Mouse (Mus musculus): Measurements from ENCODE around the gene Vmn1r7. TPM values are rescaled to one million over a fixed set of nuclear protein-coding genes. Genes with fewer than 3 reads are reported as not detected.
"Not testable (repeated sequence)": the region's sequence is repeated elsewhere in the genome, so short reads cannot be mapped to it uniquely, and the experiment has no call there.

The Vmn1r7 gene
- total RNA-seq (2021): not detected
- long read RNA-seq, experiment 1: 0 reads
- long read RNA-seq, experiment 2: 0 reads

DNA sequence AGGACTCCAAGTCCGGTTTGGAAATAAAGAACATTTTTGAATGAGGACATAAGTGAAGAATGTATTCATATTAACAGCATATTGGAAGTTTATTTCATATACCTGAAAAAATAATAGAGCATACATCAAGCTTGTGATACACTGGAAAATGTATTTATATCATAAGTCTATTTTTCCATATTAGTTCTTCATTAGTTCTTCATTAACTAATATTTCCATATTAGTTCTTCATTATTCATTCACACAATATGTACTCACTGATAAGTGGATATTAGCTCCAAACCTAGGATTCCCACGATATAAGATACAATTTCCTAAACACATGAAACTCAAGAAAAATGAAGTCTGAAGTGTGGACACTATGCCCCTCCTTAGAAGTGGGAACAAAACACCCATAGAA lies at the start of gene Vmn1r7:
Gene Vmn1r7 (minus strand): TSS at position 101 of the 400 bp plus-strand sequence.
- DNase-seq: not testable (repeated sequence)

DNA sequence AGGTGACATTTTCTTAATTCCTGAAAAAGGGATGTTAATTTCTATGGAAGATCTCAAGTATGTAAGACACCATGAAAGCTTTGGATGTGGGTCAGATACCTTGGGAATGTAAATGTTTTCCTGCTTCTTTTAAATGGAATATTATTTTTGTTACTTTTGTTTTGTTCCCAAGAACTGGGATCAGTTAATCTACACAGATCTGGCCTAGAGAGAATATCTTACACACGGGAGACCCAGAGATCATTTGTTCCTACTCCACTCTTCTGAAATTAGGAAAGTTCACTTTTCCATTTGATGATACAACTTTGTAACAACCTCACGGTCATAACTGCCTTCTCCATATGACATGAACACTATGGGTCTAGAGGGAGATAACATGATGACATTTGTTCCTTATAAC lies 41.4 kb upstream of the Vmn1r7 start, which contains the start of gene Vmn1r9:
Gene Vmn1r9 (plus strand): TSS at position 301 of the 400 bp plus-strand sequence.
- no peak for DNase-seq

DNA sequence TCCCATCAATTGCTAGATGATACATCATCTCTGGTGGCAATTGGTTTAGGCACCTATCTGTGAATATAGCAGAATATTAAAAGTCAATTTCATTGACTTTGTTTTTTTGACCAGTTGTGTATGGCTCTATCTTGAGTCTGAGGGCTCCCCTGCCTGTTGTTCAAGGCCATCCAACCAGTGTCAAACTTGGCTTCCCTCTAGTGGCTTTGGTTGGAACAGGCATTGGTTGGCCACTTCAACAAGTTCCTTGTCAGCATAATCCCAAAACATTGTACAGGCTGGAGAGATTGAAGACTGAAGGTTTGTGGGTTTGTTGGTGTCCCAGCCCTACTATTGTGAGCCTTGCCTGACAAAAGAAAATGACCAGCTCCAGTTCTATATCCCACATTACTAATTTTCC lies 38.6 kb upstream of the Vmn1r7 start:
- no peak for DNase-seq

DNA sequence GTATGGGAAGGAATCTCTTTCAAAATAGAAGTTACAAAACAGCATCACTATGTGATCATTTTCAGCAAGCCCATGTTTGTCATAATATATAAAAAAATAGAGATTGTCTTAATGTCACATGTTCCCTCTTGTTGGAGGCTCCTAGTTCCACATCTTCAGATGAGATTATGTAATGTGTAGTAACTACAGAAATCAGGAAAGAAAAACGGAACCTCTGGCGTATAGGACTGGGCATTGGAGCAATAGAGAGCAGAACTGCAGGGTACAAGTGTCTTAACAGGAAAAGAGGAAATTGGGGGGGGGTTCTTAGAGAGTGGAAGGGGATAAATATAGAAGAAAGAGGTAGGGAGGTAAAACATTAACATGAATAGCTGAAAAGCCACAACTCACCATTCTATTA lies 9.6 kb upstream of the Vmn1r7 start:
- DNase-seq: no peak

DNA sequence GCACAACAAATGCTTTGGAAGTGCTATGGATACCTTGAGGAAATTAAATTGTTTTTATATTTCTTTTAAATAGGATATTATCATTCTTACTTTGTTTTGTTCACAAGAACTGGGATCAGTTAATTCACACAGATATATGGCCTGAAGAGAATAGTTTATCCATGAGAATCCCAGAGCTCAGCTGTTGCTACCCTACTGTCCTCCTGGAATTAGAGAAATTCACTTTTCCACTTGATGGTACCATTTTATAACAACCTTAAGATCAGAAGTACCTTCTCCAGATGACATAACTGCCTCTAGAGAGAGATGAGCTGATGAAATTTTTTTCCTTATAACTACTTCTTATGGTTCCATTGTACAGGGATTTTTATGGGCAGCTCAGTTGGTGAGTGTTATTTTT lies 6.9 kb upstream of the Vmn1r7 start, which contains the start of gene Vmn1r8:
Gene Vmn1r8 (plus strand): TSS at position 301 of the 400 bp plus-strand sequence.
- DNase-seq: no peak

DNA sequence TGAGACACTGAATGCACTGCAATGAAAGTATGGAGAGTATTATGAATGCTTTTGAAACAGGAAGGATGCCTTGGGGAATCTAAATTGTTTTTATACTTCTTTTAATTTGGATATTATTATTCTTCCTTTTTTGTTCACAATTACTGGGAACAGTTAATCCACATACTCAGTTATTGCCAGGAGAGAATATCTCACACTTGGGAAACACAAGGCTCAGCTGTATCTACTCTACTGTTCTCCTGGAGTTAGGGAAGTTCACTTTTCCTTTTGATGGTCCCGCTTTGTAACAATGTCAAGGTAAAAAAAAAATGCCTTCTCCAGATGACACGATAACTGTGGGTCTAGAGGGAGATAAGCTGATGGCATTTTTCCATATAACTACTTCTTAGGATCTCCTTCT lies 28.2 kb downstream of the Vmn1r7 start, which contains the start of gene Vmn1r6:
Gene Vmn1r6 (plus strand): TSS at position 301 of the 400 bp plus-strand sequence.
- no peak for DNase-seq

Other genes starting within 250 kb of the Vmn1r7 start
- 10 to 100 TPM; 18.9 to 21.4 TPM for gene Kbtbd2, start 227.5 kb downstream of the Vmn1r7 start, total RNA-seq (2021)
- gene Fkbp9, start 193.3 kb downstream of the Vmn1r7 start, total RNA-seq (2021): 10 to 100 TPM; 48.1 to 54.0 TPM
- 10 to 100 TPM; 48.6 to 69.3 TPM for gene Nt5c3, start 101.4 kb downstream of the Vmn1r7 start, total RNA-seq (2021)
- gene Vmn1r4, start 101.3 kb downstream of the Vmn1r7 start, total RNA-seq (2021): under 1 TPM in 1 of 2 experiments, not detected in 1; 0.21 TPM
- not detected for gene Vmn1r5, start 55.1 kb downstream of the Vmn1r7 start, total RNA-seq (2021)
- gene Vmn1r6, start 28.1 kb downstream of the Vmn1r7 start, total RNA-seq (2021): not detected
- gene Vmn1r8, start 7.0 kb upstream of the Vmn1r7 start, total RNA-seq (2021): not detected
- not detected for gene Vmn1r9, start 41.5 kb upstream of the Vmn1r7 start, total RNA-seq (2021)
- not detected for gene Vmn1r10, start 84.1 kb upstream of the Vmn1r7 start, total RNA-seq (2021)
- gene Vmn1r11, start 108.1 kb upstream of the Vmn1r7 start, total RNA-seq (2021): not detected
- gene Vmn1r12, start 131.6 kb upstream of the Vmn1r7 start, total RNA-seq (2021): not detected
- gene Vmn1r13, start 178.0 kb upstream of the Vmn1r7 start, total RNA-seq (2021): not detected
- gene Vmn1r14, start 206.4 kb upstream of the Vmn1r7 start, total RNA-seq (2021): not detected
- not detected for gene Vmn1r15, start 232.6 kb upstream of the Vmn1r7 start, total RNA-seq (2021)